Mouse (Mus musculus): ENCODE measurements around the gene Phlda2. TPM values are rescaled to one million over a fixed set of nuclear protein-coding genes. Genes with fewer than 3 reads are reported as not detected.
"Not testable (repeated sequence)": the region's sequence is repeated elsewhere in the genome, so short reads cannot be mapped to it uniquely, and the experiment has no call there.

Phlda2 gene
- polyA plus RNA-seq (2016; fragmentation: Nextera tagmentation; extraction: Ambion mirVana): 7.3 and 9.1 TPM in 2 replicates

GRCm38 (mm10) chr7:143502418-143503200, at the start of gene Phlda2:
Gene Phlda2, minus strand, starts transcription at chr7:143503150.
- WGBS: 5% methylated on average over 51 of the region's 51 CpGs
- ATAC-seq (ENCODE audit: insufficient number of reproducible peaks, insufficient read depth, low FRiP score, low TSS enrichment): no peak
- Histone ChIP-seq H3K4me2 (replicated peaks) (peak within 1 kb of the TSS; percentile 65), H3K4me3 (peak within 1 kb of the TSS; percentile 38), H3K9me3 (no peaks in the 10 kb centered on the region), H3K36me3 (no peaks in the 10 kb centered on the region), H3K27me3 (peaks cover 63% of the 10 kb centered on the region), H3K9ac (0 out of 2 replicates have a peak within 1 kb of the TSS, but pooled peaks have one; percentile 24), H3K27ac (no peak within 1 kb of the TSS), H3K4me1 (peaks cover 12% of the 10 kb centered on the region)

- peak overlapping the region; percentile 71 for H3K9ac ChIP-seq
- H3K4me2 ChIP-seq (replicated peaks): peak overlapping the region; percentile 81
- ATAC-seq (ENCODE audit: insufficient number of reproducible peaks, insufficient read depth, low FRiP score, low TSS enrichment): peak; percentile 10; the same call in 1 of the 2 replicates
- peak overlapping the region; percentile 90 for H3K4me3 ChIP-seq
- H3K9me3 ChIP-seq: no peaks in the 10 kb centered on the region
- H3K36me3 ChIP-seq: no peaks in the 10 kb centered on the region
- peak overlapping the region; percentile 91 for H3K27ac ChIP-seq
- no peaks in the 10 kb centered on the region for H3K27me3 ChIP-seq
- WGBS: 29% methylated on average over 2 of the region's 2 CpGs
- H3K4me1 ChIP-seq: peaks cover 29% of the 10 kb centered on the region
Measured at GRCm38 (mm10) chr7:143549588-143550220, 46.8 kb upstream of the Phlda2 start.

DNA sequence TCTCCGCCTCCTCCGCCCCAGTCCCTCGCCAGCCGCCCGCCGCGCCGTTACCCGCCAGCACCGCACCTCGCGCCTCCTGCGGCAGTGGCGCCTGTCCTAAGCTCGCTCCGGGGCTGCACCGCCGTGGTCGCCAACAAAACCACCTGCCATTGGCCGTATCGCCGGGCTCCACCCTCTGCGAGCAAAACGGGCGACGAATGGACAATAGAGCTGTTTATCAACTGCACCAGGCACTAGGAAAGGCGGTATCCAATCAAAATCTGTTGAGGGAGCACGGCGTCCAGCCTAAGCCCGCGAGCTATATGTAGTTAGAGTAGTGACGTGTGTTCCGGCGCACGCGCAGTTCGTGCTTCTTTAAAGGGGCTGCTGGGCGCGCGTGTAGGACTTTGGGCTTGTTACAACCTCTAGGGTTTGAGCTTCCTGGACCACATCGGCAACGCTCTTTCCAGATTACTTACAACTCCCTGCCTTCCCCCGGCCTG, 46.1 kb upstream of the Phlda2 start, which contains the start of gene Nap1l4:
Gene Nap1l4 (minus strand): TSS at position 131 of the 482 bp plus-strand sequence.
- Histone ChIP-seq H3K9me3 (no peaks in the 10 kb centered on the region), H3K9ac (peak within 1 kb of the TSS; percentile 80), H3K4me2 (replicated peaks) (peak within 1 kb of the TSS; percentile 81), H3K36me3 (no peaks in the 10 kb centered on the region), H3K4me3 (peak within 1 kb of the TSS; percentile 90), H3K27me3 (no peaks in the 10 kb centered on the region), H3K27ac (peak within 1 kb of the TSS; percentile 91), H3K4me1 (peaks cover 29% of the 10 kb centered on the region)
- peak; percentile 99 for ATAC-seq (ENCODE audit: insufficient number of reproducible peaks, insufficient read depth, low FRiP score, low TSS enrichment)
- WGBS: under 1% methylated on average over 34 of the region's 43 CpGs

GRCm38 (mm10) chr7:143548231-143548961, 45.4 kb upstream of the Phlda2 start:
- Histone ChIP-seq H3K27me3 (no peaks in the 10 kb centered on the region), H3K36me3 (no peaks in the 10 kb centered on the region), H3K4me1 (peaks cover 35% of the 10 kb centered on the region), H3K9ac (peak overlapping the region; percentile 80), H3K4me2 (replicated peaks) (peak overlapping the region; percentile 81), H3K27ac (peak overlapping the region; percentile 87), H3K9me3 (no peaks in the 10 kb centered on the region), H3K4me3 (peak overlapping the region; percentile 90)
- peak; percentile 76 for ATAC-seq (ENCODE audit: insufficient number of reproducible peaks, insufficient read depth, low FRiP score, low TSS enrichment)
- under 1% methylated on average over 42 of the region's 63 CpGs for WGBS

- no peak overlapping the region for H3K4me3 ChIP-seq
Measured at GRCm38 (mm10) chr7:143546554-143546953, 43.6 kb upstream of the Phlda2 start.

GRCm38 (mm10) chr7:143544368-143544767, 41.4 kb upstream of the Phlda2 start:
- H3K9me3 ChIP-seq: no peaks in the 10 kb centered on the region
- H3K4me3 ChIP-seq: no peak overlapping the region
- H3K9ac ChIP-seq: no peak overlapping the region
- H3K4me1 ChIP-seq: peaks cover 34% of the 10 kb centered on the region
- no peak for ATAC-seq (ENCODE audit: insufficient number of reproducible peaks, insufficient read depth, low FRiP score, low TSS enrichment)
- no peak overlapping the region for H3K27ac ChIP-seq
- peaks cover 9% of the 10 kb centered on the region for H3K36me3 ChIP-seq
- no peak overlapping the region for H3K4me2 ChIP-seq (replicated peaks)
- H3K27me3 ChIP-seq: no peaks in the 10 kb centered on the region
- 89% methylated on average over 2 of the region's 2 CpGs for WGBS

More at GRCm38 (mm10) chr7:143546554-143546953, 43.6 kb upstream of the Phlda2 start:
- WGBS: 66% methylated on average over 2 of the region's 2 CpGs
- Histone ChIP-seq H3K9me3 (no peaks in the 10 kb centered on the region), H3K27ac (no peak overlapping the region), H3K27me3 (no peaks in the 10 kb centered on the region), H3K9ac (no peak overlapping the region), H3K36me3 (no peaks in the 10 kb centered on the region), H3K4me1 (peaks cover 40% of the 10 kb centered on the region), H3K4me2 (replicated peaks) (no peak overlapping the region)
- ATAC-seq (ENCODE audit: insufficient number of reproducible peaks, insufficient read depth, low FRiP score, low TSS enrichment): no peak

DNA sequence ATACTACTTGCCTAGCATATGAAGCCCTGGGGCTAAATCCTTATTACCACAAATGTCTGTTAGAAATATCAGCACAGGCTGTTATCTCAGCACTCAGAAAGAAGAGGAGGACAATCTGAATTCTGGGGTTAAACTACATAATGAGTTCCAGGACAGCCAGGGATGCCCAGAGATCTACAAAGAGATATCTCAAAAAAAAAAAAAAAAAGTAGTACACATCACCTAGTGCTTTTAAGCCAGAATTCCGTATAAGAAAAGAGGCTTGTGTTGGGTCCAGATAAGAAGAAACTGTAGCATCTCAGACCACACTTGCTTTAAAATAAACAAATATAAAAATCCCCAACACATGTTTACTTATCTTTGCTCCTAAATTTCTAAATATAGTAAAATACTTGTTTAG, 35.7 kb upstream of the Phlda2 start:
- ATAC-seq (ENCODE audit: insufficient number of reproducible peaks, insufficient read depth, low FRiP score, low TSS enrichment): no peak
- Histone ChIP-seq H3K4me3 (no peak overlapping the region), H3K9me3 (no peaks in the 10 kb centered on the region), H3K9ac (no peak overlapping the region), H3K27me3 (no peaks in the 10 kb centered on the region), H3K4me1 (peaks cover 8% of the 10 kb centered on the region; the same call in 1 of the 2 replicates), H3K36me3 (peaks cover 58% of the 10 kb centered on the region), H3K4me2 (replicated peaks) (no peak overlapping the region), H3K27ac (no peak overlapping the region)
- 59% methylated on average over 1 of the region's 1 CpGs for WGBS

- peaks cover 63% of the 10 kb centered on the region for H3K36me3 ChIP-seq
- H3K9ac ChIP-seq; H3K4me1 ChIP-seq; H3K27me3 ChIP-seq; H3K27ac ChIP-seq; H3K4me3 ChIP-seq; H3K4me2 ChIP-seq (replicated peaks); ATAC-seq (ENCODE audit: insufficient number of reproducible peaks, insufficient read depth, low FRiP score, low TSS enrichment); H3K9me3 ChIP-seq: not testable (repeated sequence)
- 88% methylated on average over 6 of the region's 6 CpGs for WGBS
Measured at GRCm38 (mm10) chr7:143538229-143538628, 35.3 kb upstream of the Phlda2 start.

- Histone ChIP-seq H3K27me3 (no peaks in the 10 kb centered on the region), H3K9ac (no peak overlapping the region), H3K9me3 (no peaks in the 10 kb centered on the region), H3K4me3 (no peak overlapping the region), H3K36me3 (peaks cover 81% of the 10 kb centered on the region), H3K27ac (no peak overlapping the region), H3K4me1 (no peaks in the 10 kb centered on the region), H3K4me2 (replicated peaks) (no peak overlapping the region)
- 82% methylated on average over 3 of the region's 3 CpGs for WGBS
- ATAC-seq (ENCODE audit: insufficient number of reproducible peaks, insufficient read depth, low FRiP score, low TSS enrichment): no peak
Measured at GRCm38 (mm10) chr7:143536251-143536650, 33.3 kb upstream of the Phlda2 start.

- Histone ChIP-seq H3K9me3 (no peaks in the 10 kb centered on the region), H3K36me3 (peaks cover 97% of the 10 kb centered on the region), H3K4me2 (replicated peaks) (no peak overlapping the region), H3K4me1 (no peaks in the 10 kb centered on the region), H3K27me3 (no peaks in the 10 kb centered on the region), H3K27ac (no peak overlapping the region), H3K4me3 (no peak overlapping the region), H3K9ac (no peak overlapping the region)
- 92% methylated on average over 2 of the region's 2 CpGs for WGBS
- no peak for ATAC-seq (ENCODE audit: insufficient number of reproducible peaks, insufficient read depth, low FRiP score, low TSS enrichment)
Measured at GRCm38 (mm10) chr7:143533284-143533683, 30.3 kb upstream of the Phlda2 start.

- Histone ChIP-seq H3K9ac (no peak overlapping the region), H3K9me3 (no peaks in the 10 kb centered on the region), H3K36me3 (peaks cover 97% of the 10 kb centered on the region), H3K4me2 (replicated peaks) (no peak overlapping the region), H3K4me1 (no peaks in the 10 kb centered on the region), H3K4me3 (no peak overlapping the region), H3K27ac (no peak overlapping the region), H3K27me3 (no peaks in the 10 kb centered on the region)
- no peak for ATAC-seq (ENCODE audit: insufficient number of reproducible peaks, insufficient read depth, low FRiP score, low TSS enrichment)
- WGBS: 95% methylated on average over 1 of the region's 1 CpGs
Measured at GRCm38 (mm10) chr7:143532410-143532809, 29.5 kb upstream of the Phlda2 start.
